Mouse (Mus musculus): Measurements from ENCODE around the gene Cpxm2. TPM values are rescaled to one million over a fixed set of nuclear protein-coding genes. Genes with fewer than 3 reads are reported as not detected.

The Cpxm2 gene
- polyA plus RNA-seq, 1 experiment from 2014 or later = 0.08 TPM

DNA sequence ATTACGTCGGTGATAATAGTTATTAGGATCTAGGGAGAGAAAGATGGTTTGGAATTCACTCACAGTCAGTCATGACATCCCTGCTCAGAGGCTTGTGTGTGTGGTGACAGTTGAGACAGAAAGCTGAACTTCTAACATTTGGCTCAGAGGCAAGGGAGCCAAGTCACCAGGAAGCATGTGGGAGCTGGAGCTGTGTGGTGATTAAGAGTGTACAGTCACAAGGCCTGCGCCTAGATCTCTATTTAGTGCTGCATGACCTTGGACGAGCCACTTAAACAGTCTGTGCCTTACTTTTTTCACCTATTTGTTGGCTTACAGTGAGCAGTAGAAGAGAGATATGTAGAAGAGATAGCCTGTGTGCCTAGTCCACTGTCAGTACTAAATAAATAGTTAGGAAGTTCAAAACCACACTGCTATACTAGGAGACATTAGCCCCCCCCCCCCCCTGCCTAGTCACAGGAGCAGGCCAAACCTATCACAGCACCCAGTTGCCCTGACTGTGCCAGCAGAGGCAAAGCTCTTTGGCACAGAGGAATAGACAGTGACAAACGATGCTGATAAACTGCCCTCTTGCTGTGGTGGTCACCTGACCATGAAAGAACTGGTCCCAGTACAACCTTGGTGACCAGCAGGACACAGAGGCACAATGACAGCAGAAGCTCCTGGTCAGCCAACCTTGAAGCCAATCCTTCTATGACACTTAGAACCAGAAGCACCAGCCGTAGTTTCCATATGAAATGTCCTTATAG, 83.5 kb downstream of the Cpxm2 start:
- WGBS (ENCODE audit: insufficient replicate concordance) = 60% methylated on average over 6 of the region's 6 CpGs
- Histone ChIP-seq H3K27ac (ENCODE audit: low read length) (no peak overlapping the region), H3K36me3 (ENCODE audit: control insufficient read depth, insufficient read depth) (no peaks in the 10 kb centered on the region), H3K4me2 (ENCODE audit: low read depth, low read length) (no peak overlapping the region), H3K9ac (ENCODE audit: low read depth, low read length) (no peak overlapping the region), H3K9me3 (replicated peaks; ENCODE audit: control insufficient read depth, low read length) (no peaks in the 10 kb centered on the region), H3K4me1 (ENCODE audit: control insufficient read depth, low read depth, low read length) (no peaks in the 10 kb centered on the region), H3K4me3 (ENCODE audit: low read depth, low read length) (no peak overlapping the region), H3K27me3 (ENCODE audit: control insufficient read depth, insufficient read depth, low read depth, low read length) (no peaks in the 10 kb centered on the region)
- no peak for ATAC-seq (ENCODE audit: low read depth)

DNA sequence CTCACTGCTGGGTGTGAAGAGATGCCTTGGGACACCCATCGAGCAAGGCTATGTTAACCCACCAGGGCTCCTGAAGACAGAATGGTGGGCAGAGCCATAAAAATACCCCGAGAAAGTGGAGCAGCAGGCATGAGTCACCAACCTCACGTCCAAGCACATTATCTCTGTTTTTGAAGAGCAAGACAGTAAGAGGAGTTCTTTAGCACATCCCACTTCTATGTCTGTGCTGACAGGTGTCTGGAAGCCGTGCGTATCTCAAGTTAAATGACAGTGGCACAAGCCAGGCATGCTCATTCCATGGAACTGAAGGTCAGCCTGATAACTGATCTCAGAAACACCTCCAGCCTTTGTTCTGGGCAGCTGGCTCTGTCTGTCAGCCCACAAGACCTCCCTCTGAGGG, 86.6 kb downstream of the Cpxm2 start:
- no peaks in the 10 kb centered on the region for H3K9me3 ChIP-seq (replicated peaks; ENCODE audit: control insufficient read depth, low read length)
- no peaks in the 10 kb centered on the region for H3K4me1 ChIP-seq (ENCODE audit: control insufficient read depth, low read depth, low read length)
- H3K27me3 ChIP-seq (ENCODE audit: control insufficient read depth, insufficient read depth, low read depth, low read length) = no peaks in the 10 kb centered on the region
- no peak overlapping the region for H3K4me3 ChIP-seq (ENCODE audit: low read depth, low read length)
- 52% methylated on average over 5 of the region's 5 CpGs for WGBS (ENCODE audit: insufficient replicate concordance)
- H3K4me2 ChIP-seq (ENCODE audit: low read depth, low read length) = no peak overlapping the region
- H3K27ac ChIP-seq (ENCODE audit: low read length) = no peak overlapping the region
- H3K36me3 ChIP-seq (ENCODE audit: control insufficient read depth, insufficient read depth) = no peaks in the 10 kb centered on the region
- ATAC-seq (ENCODE audit: low read depth) = no peak
- no peak overlapping the region for H3K9ac ChIP-seq (ENCODE audit: low read depth, low read length)

DNA sequence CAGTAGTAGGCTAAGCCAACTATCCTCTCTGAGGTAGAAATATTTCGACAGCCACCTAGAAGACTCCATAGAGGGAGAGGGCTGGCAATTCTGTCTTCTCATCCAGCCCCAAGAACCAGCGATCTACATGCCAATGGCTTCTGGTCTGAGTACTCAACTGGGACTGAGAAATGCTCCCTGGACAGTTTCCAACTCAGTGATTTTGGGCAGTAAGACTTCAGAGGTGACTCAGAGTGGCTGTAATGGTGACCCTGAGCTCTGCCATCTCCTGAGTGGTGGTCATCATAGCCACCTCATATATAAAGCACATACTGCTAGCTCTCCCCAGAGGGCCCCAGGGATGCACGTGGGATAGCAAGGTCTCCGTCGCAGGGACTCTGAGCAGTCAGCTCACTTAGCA, 87.0 kb downstream of the Cpxm2 start:
- Histone ChIP-seq H3K9me3 (replicated peaks; ENCODE audit: control insufficient read depth, low read length) (no peaks in the 10 kb centered on the region), H3K27me3 (ENCODE audit: control insufficient read depth, insufficient read depth, low read depth, low read length) (no peaks in the 10 kb centered on the region), H3K4me1 (ENCODE audit: control insufficient read depth, low read depth, low read length) (no peaks in the 10 kb centered on the region), H3K4me2 (ENCODE audit: low read depth, low read length) (no peak overlapping the region), H3K36me3 (ENCODE audit: control insufficient read depth, insufficient read depth) (no peaks in the 10 kb centered on the region), H3K9ac (ENCODE audit: low read depth, low read length) (no peak overlapping the region), H3K4me3 (ENCODE audit: low read depth, low read length) (no peak overlapping the region), H3K27ac (ENCODE audit: low read length) (no peak overlapping the region)
- WGBS (ENCODE audit: insufficient replicate concordance) = 64% methylated on average over 5 of the region's 5 CpGs
- no peak for ATAC-seq (ENCODE audit: low read depth)

DNA sequence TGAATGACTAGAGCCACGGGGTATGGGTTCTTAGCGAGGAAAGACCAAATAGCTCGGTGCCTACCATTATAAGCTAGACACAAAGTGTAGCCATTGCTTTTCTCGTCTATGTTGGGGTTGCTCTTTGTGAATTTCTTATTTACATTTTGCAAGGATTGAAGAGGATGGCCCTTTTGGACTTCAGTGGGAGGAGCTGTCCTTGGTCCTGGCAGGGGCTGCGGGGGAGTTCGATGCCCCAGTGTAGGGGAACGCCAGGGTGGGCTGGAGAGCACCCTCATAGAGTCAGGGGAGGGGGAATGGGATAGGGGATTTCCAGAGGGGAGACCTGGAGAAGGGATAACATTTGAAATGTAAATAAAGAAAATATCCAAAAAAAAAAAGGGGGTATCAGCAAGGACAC, 94.4 kb downstream of the Cpxm2 start:
- 52% methylated on average over 7 of the region's 7 CpGs for WGBS (ENCODE audit: insufficient replicate concordance)
- H3K4me3 ChIP-seq (ENCODE audit: low read depth, low read length) = no peak overlapping the region
- no peak for ATAC-seq (ENCODE audit: low read depth)
- no peaks in the 10 kb centered on the region for H3K4me1 ChIP-seq (ENCODE audit: control insufficient read depth, low read depth, low read length)
- no peak overlapping the region for H3K9ac ChIP-seq (ENCODE audit: low read depth, low read length)
- no peaks in the 10 kb centered on the region for H3K27me3 ChIP-seq (ENCODE audit: control insufficient read depth, insufficient read depth, low read depth, low read length)
- no peaks in the 10 kb centered on the region for H3K36me3 ChIP-seq (ENCODE audit: control insufficient read depth, insufficient read depth)
- no peaks in the 10 kb centered on the region for H3K9me3 ChIP-seq (replicated peaks; ENCODE audit: control insufficient read depth, low read length)
- H3K4me2 ChIP-seq (ENCODE audit: low read depth, low read length) = no peak overlapping the region
- no peak overlapping the region for H3K27ac ChIP-seq (ENCODE audit: low read length)

DNA sequence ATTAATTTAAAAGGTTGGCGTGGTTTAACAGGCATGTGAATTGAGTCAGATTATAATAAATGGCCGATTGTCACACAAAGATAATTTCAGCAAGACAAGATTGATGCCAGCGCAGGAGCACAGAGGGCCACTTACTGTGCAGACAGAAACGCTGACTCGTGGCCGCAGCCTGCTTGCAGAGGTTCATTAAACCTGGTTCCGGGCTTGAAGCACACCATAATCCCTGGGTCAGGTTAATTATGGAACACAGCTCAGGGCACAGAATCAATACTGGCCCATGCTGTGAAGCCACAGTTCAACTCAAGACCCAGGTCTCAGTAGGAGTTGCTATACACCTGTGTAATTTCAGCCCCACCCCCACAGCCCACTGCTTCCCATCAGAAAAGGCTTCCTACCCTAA, 98.0 kb downstream of the Cpxm2 start:
- H3K4me1 ChIP-seq (ENCODE audit: control insufficient read depth, low read depth, low read length) = no peaks in the 10 kb centered on the region
- WGBS (ENCODE audit: insufficient replicate concordance) = 68% methylated on average over 7 of the region's 7 CpGs
- ATAC-seq (ENCODE audit: low read depth) = no peak

DNA sequence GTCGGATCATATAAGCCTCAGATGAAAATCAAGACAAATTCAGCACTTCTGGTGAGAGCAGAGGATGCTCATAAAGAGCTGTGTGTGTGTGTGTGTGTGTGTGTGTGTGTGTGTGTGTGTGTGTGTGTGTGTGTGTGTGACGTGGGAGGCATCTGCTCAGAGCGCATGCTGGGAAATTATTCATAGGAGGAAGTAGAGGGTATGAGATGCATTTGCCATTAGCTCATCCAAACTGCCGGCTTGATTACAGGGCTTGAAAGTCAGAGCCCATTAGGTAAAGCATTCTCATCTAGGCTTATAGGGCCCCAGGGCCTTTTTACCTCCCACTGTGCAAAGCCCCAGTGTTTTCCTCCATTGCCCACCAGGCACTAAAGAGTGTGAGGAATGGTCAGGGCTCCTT, 107.9 kb downstream of the Cpxm2 start:
- no peaks in the 10 kb centered on the region for H3K4me1 ChIP-seq (ENCODE audit: control insufficient read depth, low read depth, low read length)
- no peak overlapping the region for H3K4me2 ChIP-seq (ENCODE audit: low read depth, low read length)
- no peaks in the 10 kb centered on the region for H3K9me3 ChIP-seq (replicated peaks; ENCODE audit: control insufficient read depth, low read length)
- no peaks in the 10 kb centered on the region for H3K36me3 ChIP-seq (ENCODE audit: control insufficient read depth, insufficient read depth)
- ATAC-seq (ENCODE audit: low read depth) = no peak
- WGBS (ENCODE audit: insufficient replicate concordance) = 52% methylated on average over 4 of the region's 4 CpGs
- H3K27ac ChIP-seq (ENCODE audit: low read length) = no peak overlapping the region
- H3K27me3 ChIP-seq (ENCODE audit: control insufficient read depth, insufficient read depth, low read depth, low read length) = no peaks in the 10 kb centered on the region
- H3K4me3 ChIP-seq (ENCODE audit: low read depth, low read length) = no peak overlapping the region
- H3K9ac ChIP-seq (ENCODE audit: low read depth, low read length) = no peak overlapping the region

More for the DNA sequence above, 98.0 kb downstream of the Cpxm2 start:
- Histone ChIP-seq H3K4me3 (ENCODE audit: low read depth, low read length) (no peak overlapping the region), H3K36me3 (ENCODE audit: control insufficient read depth, insufficient read depth) (no peaks in the 10 kb centered on the region), H3K4me2 (ENCODE audit: low read depth, low read length) (no peak overlapping the region), H3K27ac (ENCODE audit: low read length) (no peak overlapping the region), H3K27me3 (ENCODE audit: control insufficient read depth, insufficient read depth, low read depth, low read length) (no peaks in the 10 kb centered on the region), H3K9ac (ENCODE audit: low read depth, low read length) (no peak overlapping the region), H3K9me3 (replicated peaks; ENCODE audit: control insufficient read depth, low read length) (no peaks in the 10 kb centered on the region)

DNA sequence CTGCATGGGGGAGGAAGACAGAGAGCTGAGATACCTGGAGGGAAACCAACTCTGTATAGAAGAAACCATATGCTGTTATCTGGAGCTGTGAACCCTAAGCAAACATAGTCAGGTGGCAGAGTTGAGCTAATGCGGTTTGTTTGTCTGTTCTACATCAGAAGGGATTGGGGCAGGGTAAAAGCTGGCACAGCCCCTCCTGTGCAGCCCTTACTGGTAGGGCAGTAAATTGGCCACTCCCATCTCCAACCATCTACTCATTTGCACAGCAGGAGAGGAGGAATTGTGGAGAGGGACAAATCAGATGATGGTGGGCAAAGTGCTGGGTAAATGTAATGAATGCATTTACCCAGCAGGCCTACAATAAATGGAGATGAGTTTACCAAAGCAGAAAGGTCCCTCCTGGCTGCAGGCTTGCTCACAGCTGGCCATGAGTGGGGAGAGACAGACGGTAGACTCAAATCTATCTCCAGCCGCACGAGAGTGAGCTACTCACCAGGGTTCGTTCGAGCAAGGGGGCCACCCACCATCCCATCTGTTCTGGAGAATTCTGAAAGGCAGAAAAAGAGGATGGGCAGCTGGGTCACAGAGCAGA, 122.5 kb downstream of the Cpxm2 start:
- no peaks in the 10 kb centered on the region for H3K36me3 ChIP-seq (ENCODE audit: control insufficient read depth, insufficient read depth)

DNA sequence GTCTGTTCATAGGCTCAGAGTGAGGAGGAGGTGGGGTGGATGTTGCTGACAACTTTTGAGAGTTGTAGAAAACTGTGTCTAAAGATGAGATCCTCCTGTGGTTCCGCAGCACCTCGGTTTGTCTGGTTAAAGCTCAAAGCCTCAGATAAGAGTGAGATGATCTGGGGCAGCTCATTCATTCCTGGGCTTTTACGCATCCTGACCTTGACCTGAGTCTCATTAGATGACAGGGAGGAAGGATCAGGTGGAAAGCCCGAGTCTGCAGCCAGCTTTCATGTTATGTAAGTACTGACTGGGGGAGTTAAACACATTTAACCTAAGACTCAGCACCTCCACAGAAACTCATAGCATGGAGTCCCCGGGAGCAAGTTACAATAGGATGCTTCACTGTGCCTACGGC, 127.9 kb downstream of the Cpxm2 start:
- no peak for ATAC-seq (ENCODE audit: low read depth)
- WGBS (ENCODE audit: insufficient replicate concordance) = 49% methylated on average over 6 of the region's 6 CpGs

More for the DNA sequence above, 122.5 kb downstream of the Cpxm2 start:
- no peak for ATAC-seq (ENCODE audit: low read depth)
- no peak overlapping the region for H3K4me3 ChIP-seq (ENCODE audit: low read depth, low read length)
- H3K9me3 ChIP-seq (replicated peaks; ENCODE audit: control insufficient read depth, low read length) = no peaks in the 10 kb centered on the region
- H3K4me2 ChIP-seq (ENCODE audit: low read depth, low read length) = no peak overlapping the region
- no peaks in the 10 kb centered on the region for H3K4me1 ChIP-seq (ENCODE audit: control insufficient read depth, low read depth, low read length)
- 49% methylated on average over 6 of the region's 6 CpGs for WGBS (ENCODE audit: insufficient replicate concordance)
- no peak overlapping the region for H3K27ac ChIP-seq (ENCODE audit: low read length)
- H3K9ac ChIP-seq (ENCODE audit: low read depth, low read length) = no peak overlapping the region
- no peaks in the 10 kb centered on the region for H3K27me3 ChIP-seq (ENCODE audit: control insufficient read depth, insufficient read depth, low read depth, low read length)

DNA sequence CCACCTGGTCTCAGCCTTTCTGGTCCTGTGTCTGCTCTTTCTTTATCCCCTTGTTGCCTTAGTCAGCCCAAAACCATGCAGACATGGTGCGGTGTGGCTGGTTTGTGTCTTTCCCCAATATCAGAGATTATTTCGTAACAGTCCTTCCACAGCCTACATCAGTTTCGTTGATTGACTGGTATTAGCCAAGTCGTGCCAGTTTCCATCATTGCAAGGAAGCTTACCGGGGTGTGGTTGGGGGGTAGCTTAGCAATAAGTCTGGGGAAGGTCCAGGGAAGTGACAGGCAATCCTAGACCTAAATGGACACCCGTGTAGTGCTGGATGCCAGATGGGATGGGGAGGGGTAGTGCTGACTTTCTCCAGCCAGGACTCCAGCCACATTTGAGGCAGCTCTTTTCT, 128.9 kb downstream of the Cpxm2 start:
- 48% methylated on average over 6 of the region's 6 CpGs for WGBS (ENCODE audit: insufficient replicate concordance)
- no peak for ATAC-seq (ENCODE audit: low read depth)
- H3K9ac ChIP-seq (ENCODE audit: low read depth, low read length) = no peak overlapping the region

More for the DNA sequence above, 127.9 kb downstream of the Cpxm2 start:
- Histone ChIP-seq H3K4me2 (ENCODE audit: low read depth, low read length) (no peak overlapping the region), H3K9me3 (replicated peaks; ENCODE audit: control insufficient read depth, low read length) (no peaks in the 10 kb centered on the region), H3K9ac (ENCODE audit: low read depth, low read length) (no peak overlapping the region), H3K4me1 (ENCODE audit: control insufficient read depth, low read depth, low read length) (no peaks in the 10 kb centered on the region), H3K27ac (ENCODE audit: low read length) (no peak overlapping the region), H3K36me3 (ENCODE audit: control insufficient read depth, insufficient read depth) (no peaks in the 10 kb centered on the region), H3K27me3 (ENCODE audit: control insufficient read depth, insufficient read depth, low read depth, low read length) (no peaks in the 10 kb centered on the region), H3K4me3 (ENCODE audit: low read depth, low read length) (no peak overlapping the region)

More for the DNA sequence above, 128.9 kb downstream of the Cpxm2 start:
- Histone ChIP-seq H3K4me2 (ENCODE audit: low read depth, low read length) (no peak overlapping the region), H3K36me3 (ENCODE audit: control insufficient read depth, insufficient read depth) (no peaks in the 10 kb centered on the region), H3K27ac (ENCODE audit: low read length) (no peak overlapping the region), H3K9me3 (replicated peaks; ENCODE audit: control insufficient read depth, low read length) (no peaks in the 10 kb centered on the region), H3K4me3 (ENCODE audit: low read depth, low read length) (no peak overlapping the region), H3K4me1 (ENCODE audit: control insufficient read depth, low read depth, low read length) (no peaks in the 10 kb centered on the region), H3K27me3 (ENCODE audit: control insufficient read depth, insufficient read depth, low read depth, low read length) (no peaks in the 10 kb centered on the region)

Data from liver, embryonic 16.5 days (tissue).